8 mouse cellular contexts compared by ENCODE assay signal in genomic region chr4:152756535-152756934, GRCm38 (mm10).
DNase-seq lines count a peak whose midpoint lies in the region; ATAC-seq lines count a peak whose summit lies in the region.
"Had no signal": no experiment of that assay in that cellular context is flagged by ENCODE, and none has a peak within 500 bp of the region (broad histone marks: within the 10 kb centered on the region; RNA-seq: fewer than 3 reads in every experiment).

No protein-coding gene starts in this region.

- no peak overlapping the region for H3K9ac ChIP-seq in midbrain, embryonic 14.5 days (replicated peaks; ENCODE audit: low read length)
- no peak overlapping the region for H3K9ac ChIP-seq in midbrain, embryonic 11.5 days (ENCODE audit: low read length)
- no peak overlapping the region for H3K9ac ChIP-seq in neural tube, embryonic 14.5 days (replicated peaks; ENCODE audit: low read depth, low read length)
- H3K9ac ChIP-seq: liver, embryonic 15.5 days had no signal

- peak overlapping the region; percentile 70 for H3K27ac ChIP-seq in midbrain, embryonic 14.5 days (replicated peaks; ENCODE audit: low read depth, low read length)
- H3K27ac ChIP-seq in midbrain, embryonic 11.5 days (ENCODE audit: low read depth, low read length): no peak overlapping the region
- H3K27ac ChIP-seq in neural tube, embryonic 14.5 days (ENCODE audit: low read depth, low read length): peak overlapping the region; percentile 52; the same call in 1 of the 2 replicates
- H3K27ac ChIP-seq: liver, embryonic 15.5 days had no signal

- peak; percentile 71 for DNase-seq in midbrain, embryonic 14.5 days
- DNase-seq in midbrain, embryonic 11.5 days (ENCODE audit: low spot score, missing footprints): no peak
- DNase-seq in adrenal gland, postnatal 36 days: peak; percentile 62 to 73
- DNase-seq in cerebellum, postnatal 25 days: peak; percentile 89 to 92
- no peak for DNase-seq in left cerebral cortex, postnatal 14 days (ENCODE audit: low spot score in 2 of 2)

- ATAC-seq in midbrain, embryonic 14.5 days (ENCODE audit: low FRiP score, low TSS enrichment): no peak
- ATAC-seq in midbrain, embryonic 11.5 days (ENCODE audit: low FRiP score): no peak
- ATAC-seq in neural tube, embryonic 14.5 days (ENCODE audit: low read depth): no peak
- no peak for ATAC-seq in activated CD4-positive, CD25-positive, alpha-beta regulatory T cell, adult 4 months

- H3K4me2 ChIP-seq in midbrain, embryonic 14.5 days (ENCODE audit: low read length): no peak overlapping the region
- no peak overlapping the region for H3K4me2 ChIP-seq in midbrain, embryonic 11.5 days
- no peak overlapping the region for H3K4me2 ChIP-seq in neural tube, embryonic 14.5 days (ENCODE audit: low read depth, low read length)
- H3K4me2 ChIP-seq: liver, embryonic 15.5 days had no signal

- H3K36me3 ChIP-seq in midbrain, embryonic 14.5 days (ENCODE audit: control insufficient read depth, insufficient read depth, low read length): no peaks in the 10 kb centered on the region
- H3K36me3 ChIP-seq in midbrain, embryonic 11.5 days (ENCODE audit: control insufficient read depth, insufficient read depth, low read length): no peaks in the 10 kb centered on the region
- H3K36me3 ChIP-seq in neural tube, embryonic 14.5 days (ENCODE audit: control insufficient read depth, insufficient read depth, low read length): no peaks in the 10 kb centered on the region
- H3K36me3 ChIP-seq: liver, embryonic 15.5 days had no signal

- no peaks in the 10 kb centered on the region for H3K27me3 ChIP-seq in midbrain, embryonic 14.5 days (ENCODE audit: control insufficient read depth, insufficient read depth, low read length)
- no peaks in the 10 kb centered on the region for H3K27me3 ChIP-seq in midbrain, embryonic 11.5 days (ENCODE audit: control insufficient read depth, insufficient read depth, low read length)
- no peaks in the 10 kb centered on the region for H3K27me3 ChIP-seq in neural tube, embryonic 14.5 days (ENCODE audit: control insufficient read depth, insufficient read depth, low read length)
- H3K27me3 ChIP-seq: liver, embryonic 15.5 days had no signal

- no peaks in the 10 kb centered on the region for H3K9me3 ChIP-seq in midbrain, embryonic 14.5 days (ENCODE audit: control insufficient read depth, low read length)
- no peaks in the 10 kb centered on the region for H3K9me3 ChIP-seq in midbrain, embryonic 11.5 days (ENCODE audit: control insufficient read depth, low read length)
- no peaks in the 10 kb centered on the region for H3K9me3 ChIP-seq in neural tube, embryonic 14.5 days (ENCODE audit: control insufficient read depth, low read length)

- H3K4me3 ChIP-seq in midbrain, embryonic 14.5 days (replicated peaks; ENCODE audit: low read depth, low read length): no peak overlapping the region
- no peak overlapping the region for H3K4me3 ChIP-seq in midbrain, embryonic 11.5 days (ENCODE audit: low read depth, low read length)
- H3K4me3 ChIP-seq in neural tube, embryonic 14.5 days (ENCODE audit: low read depth, low read length): no peak overlapping the region
- H3K4me3 ChIP-seq: liver, embryonic 15.5 days had no signal

- intact Hi-C loops in left cerebral cortex, postnatal 14 days (cut with DNase I): no loop called here

- 63% methylated on average over 10 of the region's 10 CpGs for WGBS in midbrain, embryonic 14.5 days
- WGBS in midbrain, embryonic 11.5 days: 91% methylated on average over 10 of the region's 10 CpGs
- WGBS in neural tube, embryonic 14.5 days: 31% methylated on average over 10 of the region's 10 CpGs

- H3K4me1 ChIP-seq in midbrain, embryonic 14.5 days (ENCODE audit: control insufficient read depth, insufficient read depth, low read length): no peaks in the 10 kb centered on the region
- no peaks in the 10 kb centered on the region for H3K4me1 ChIP-seq in midbrain, embryonic 11.5 days (ENCODE audit: control insufficient read depth, insufficient read depth, low read length)
- H3K4me1 ChIP-seq in neural tube, embryonic 14.5 days (ENCODE audit: control insufficient read depth, insufficient read depth, low read length): 0 out of 2 replicates have a peak, but pooled peaks cover 2% of the 10 kb centered on the region
- H3K4me1 ChIP-seq: liver, embryonic 15.5 days had no signal

Comparison
In these comparisons a context has a peak if more than half of its experiments do, and no peak if none do; other contexts are left out.
1. DNase-seq: peak in midbrain, embryonic 14.5 days (single experiment), adrenal gland, postnatal 36 days (2 of 2) and cerebellum, postnatal 25 days (2 of 2); none in midbrain, embryonic 11.5 days (single experiment) and left cerebral cortex, postnatal 14 days (0 of 2).